Mouse (Mus musculus) adrenal gland, postnatal 25 days (tissue): ENCODE measurements around the gene Aspn. TPM values are rescaled to one million over a fixed set of nuclear protein-coding genes. Genes with fewer than 3 reads are reported as not detected.

Experiments
- DNase-seq: peaks from one replicate; pipeline ENCODE4 v3.0.0; 2021; ENCODE audit warnings: mixed read lengths
- long read RNA-seq: library from polyadenylated mRNA; stranded (forward); transcript quantifications from one replicate; pipeline ENCODE4 v2.0.0, GENCODE M21; 2021
- total RNA-seq: library from RNA; stranded (reverse); gene quantifications from 2 replicates; pipeline ENCODE4 v1.2.3, GENCODE M21; 2021

Gene Aspn
- 2.8 and 3.3 TPM in 2 replicates for total RNA-seq
- long read RNA-seq, transcript Aspn-201 (8 exons, 2,310 nt), result major isoform, 5 of 5 reads
- long read RNA-seq, partial matches to known transcripts, result 0 of 5 reads
- long read RNA-seq, other reads (novel, unspliced or antisense), result 0 of 5 reads

DNA sequence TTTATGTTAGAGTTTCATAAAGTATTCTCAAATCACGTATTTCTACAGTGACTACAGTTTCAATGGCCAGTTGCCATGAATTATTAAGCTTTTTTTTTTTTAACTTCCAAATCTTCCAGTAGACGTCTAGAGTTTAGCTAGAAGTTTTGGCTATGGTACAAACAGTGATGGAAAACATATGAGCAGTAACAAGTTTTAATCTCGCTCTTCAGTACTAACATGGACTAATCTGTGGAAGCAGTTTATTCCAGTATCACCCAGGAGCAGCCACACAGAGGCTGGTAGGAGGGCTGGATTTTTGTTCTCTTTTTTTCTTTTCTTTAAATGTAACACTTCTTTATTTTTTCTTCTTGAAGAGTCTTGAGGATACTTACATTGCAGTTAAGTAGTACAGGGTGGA is at the start of gene Aspn:
Gene Aspn, plus strand, starts transcription at position 165 of the 400 bp plus-strand sequence.
- DNase-seq, result no peak

- DNase-seq, result no peak
These were observed 39.7 kb upstream of the Aspn start, which contains the start of gene Ecm2 for GRCm38 (mm10) chr13:49504510-49504909. Ecm2 (plus strand) TSS chr13:49504810.

DNA sequence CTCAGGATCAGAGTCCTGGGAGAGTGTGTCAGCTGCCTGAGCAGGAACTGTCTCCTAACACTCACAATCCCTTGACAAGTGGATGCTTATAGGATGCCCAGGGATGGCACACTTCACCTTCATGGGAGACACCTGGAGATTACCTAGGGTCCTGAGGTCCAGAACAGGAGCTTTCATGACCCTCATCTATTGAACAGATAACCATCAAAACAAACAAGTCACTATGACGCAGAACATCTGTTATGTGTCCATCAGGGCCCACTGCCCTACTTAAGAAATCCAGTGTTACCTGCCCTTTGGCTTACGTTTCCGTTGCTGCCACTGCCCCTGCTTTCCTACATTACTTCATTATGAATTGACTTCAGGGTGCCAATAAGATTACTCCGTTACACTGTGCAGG is 38.5 kb upstream of the Aspn start:
- DNase-seq, result no peak

DNA sequence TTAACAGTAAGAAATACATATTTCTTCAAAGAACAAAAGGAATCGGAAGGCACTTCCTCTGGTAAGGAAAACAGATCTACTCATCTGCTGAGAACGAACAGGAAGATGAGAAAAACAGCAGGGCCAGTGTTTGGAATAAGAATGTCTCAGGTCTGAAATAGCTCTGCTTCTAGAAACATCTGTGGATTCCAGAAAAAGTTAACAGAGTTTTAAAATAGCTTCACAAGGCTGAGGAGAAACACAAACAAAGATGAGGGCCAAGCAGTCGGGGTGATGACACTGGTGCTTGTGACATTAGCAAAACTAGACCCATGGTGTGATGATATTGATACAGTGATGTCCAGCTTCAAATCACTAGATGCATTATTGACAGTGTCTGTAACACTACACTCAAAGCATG is 37.1 kb upstream of the Aspn start:
- no peak for DNase-seq

DNA sequence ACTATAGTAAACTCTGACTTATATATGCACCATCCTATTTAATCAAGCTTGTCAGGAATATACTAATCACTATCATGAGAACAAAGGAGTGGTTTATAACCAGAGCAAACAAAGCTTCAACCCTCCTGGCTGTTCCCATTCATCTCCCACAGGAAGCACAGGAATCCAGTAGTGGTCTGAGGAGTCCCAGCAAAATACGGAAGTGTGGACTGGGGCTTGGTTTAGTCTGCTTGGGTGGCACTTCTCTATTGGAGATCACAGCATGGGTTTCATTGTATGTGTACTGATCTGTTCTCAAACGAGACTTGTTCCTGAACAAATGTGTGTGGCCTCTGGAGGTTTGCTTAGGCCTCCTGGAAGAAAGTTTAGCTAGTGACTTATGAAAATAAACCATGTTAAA is 25.5 kb upstream of the Aspn start:
- no peak for DNase-seq

GRCm38 (mm10) chr13:49526235-49526634 is 18.0 kb upstream of the Aspn start:
- no peak for DNase-seq

GRCm38 (mm10) chr13:49530636-49531035 is 13.6 kb upstream of the Aspn start:
- no peak for DNase-seq

DNA sequence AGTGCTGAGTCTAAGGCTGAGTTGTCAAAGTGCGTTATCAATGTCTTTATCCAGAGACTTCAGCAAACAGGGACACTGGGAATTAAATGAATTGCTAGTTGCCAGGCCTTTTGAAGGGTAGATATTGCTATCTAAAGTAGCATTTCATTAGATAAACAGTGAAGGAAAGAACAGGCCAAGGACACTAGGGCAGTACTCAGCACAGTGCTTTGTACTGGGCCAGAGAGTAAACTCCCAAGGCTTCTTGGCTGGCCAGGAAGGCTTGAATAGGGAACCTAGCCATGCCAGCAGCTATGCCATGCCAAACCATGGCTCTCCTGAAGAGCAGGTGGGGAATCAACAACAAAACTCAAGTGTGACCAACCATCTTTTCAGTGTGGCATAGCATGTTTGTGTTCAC is 7.3 kb upstream of the Aspn start:
- peak; percentile 12 for DNase-seq

DNA sequence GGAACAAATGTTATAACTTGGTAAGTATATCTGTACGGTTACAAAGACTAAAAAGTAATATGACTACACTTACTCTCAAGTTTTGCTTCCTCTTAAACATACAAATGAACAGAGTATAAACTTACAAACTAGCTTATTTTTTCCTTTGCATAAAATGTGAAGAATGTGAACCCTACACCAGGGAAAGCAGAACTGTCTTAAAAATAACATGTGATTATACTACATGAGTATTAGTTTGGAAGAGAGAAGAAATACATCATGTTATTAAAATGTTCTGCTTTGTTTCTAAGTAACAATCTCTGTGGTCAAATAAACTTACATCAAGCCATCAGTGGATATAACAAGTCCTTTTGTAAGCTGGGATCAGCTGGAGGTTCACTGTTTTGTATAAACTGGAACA is 5.5 kb upstream of the Aspn start:
- no peak for DNase-seq

- no peak for DNase-seq
These were observed 1.4 kb downstream of the Aspn start for GRCm38 (mm10) chr13:49545646-49546045.

GRCm38 (mm10) chr13:49546517-49546916 is 2.3 kb downstream of the Aspn start:
- no peak for DNase-seq

DNA sequence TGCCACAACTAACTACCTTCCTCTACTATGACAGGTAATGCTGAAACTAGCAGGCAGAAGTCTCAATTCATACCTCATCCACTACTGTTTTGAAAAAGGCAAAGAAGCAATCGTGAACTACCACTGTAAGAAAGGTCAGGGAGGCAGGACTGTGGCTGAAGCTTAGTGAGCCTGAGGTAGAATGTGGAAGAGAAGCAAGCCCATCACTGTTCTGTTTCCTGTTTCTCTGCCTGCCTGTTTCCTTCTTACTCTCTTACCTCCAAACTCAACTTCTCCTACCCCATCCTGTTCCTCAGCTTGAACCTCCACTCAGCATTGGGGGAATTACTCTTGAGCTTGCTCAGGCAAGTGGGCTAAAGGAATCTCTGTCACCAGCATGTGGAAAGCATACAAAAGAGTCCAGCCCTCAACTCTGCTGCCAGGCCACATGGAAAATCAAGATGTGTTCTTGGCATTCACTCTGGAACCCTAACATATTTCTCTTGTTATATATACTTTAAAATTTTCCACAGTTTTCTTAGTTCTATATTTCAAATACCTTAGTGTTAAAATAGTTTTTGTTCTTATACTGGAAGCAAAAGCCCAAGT is 3.4 kb downstream of the Aspn start:
- no peak for DNase-seq

GRCm38 (mm10) chr13:49549616-49550015 is 5.4 kb downstream of the Aspn start:
- DNase-seq, result no peak

DNA sequence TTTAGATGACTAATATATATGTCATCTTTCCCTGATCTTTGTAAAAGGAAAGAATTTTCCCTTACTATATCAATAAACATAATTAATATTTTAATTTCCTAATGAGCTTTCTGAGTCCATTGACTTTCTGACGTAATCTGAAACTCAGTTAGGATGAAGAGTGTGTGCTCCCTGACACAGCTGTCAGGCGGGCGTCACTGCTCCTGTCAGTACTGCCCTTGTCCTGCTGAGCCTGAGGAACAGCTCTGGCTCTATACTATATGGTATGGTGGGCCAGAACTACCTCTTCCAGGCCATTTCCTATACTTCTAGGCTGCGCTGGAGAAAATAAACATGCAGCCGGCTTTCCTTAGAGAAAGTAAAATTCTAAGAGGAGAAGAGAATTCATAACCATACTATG is 10.3 kb downstream of the Aspn start:
- DNase-seq, result no peak

DNA sequence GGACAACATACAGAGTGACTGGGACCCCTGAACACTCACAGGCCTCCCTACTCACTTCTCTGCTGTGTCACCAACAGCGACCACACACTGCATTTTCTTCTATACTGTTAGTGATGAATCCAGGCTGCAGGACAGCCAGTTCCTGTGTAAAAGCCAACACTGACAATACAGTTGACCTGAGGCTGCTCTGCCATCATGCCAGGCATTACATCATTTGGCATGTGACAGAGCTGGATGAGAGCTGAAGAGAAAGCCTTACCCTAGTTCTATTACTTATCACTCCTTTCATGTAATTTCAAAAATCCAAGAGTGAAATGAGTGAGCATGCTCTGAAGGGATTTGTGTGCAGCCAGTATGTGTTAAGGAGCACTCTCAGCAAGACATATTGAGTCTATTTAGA is 12.0 kb downstream of the Aspn start:
- no peak for DNase-seq

GRCm38 (mm10) chr13:49556924-49557323 is 12.7 kb downstream of the Aspn start:
- DNase-seq, result no peak

DNA sequence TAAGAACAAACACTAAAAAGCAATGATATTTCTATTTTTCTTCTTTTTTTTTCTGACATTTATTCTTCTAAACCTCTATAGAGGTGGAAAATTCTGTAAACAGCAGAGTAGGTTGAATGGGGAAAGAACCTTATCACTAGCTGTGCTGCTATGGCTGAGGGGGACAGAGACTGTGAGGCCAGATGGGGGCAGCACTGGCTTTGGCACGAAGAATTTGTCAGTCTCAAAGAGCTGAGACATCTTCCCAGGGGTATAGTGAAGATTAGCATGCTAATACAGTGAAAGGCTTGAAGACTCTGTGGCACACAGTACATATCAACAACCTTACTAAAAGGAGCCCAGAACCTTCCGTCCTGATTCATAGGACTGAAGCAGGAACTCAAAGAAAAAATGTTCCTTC is 14.9 kb downstream of the Aspn start:
- peak; percentile 39 for DNase-seq

DNA sequence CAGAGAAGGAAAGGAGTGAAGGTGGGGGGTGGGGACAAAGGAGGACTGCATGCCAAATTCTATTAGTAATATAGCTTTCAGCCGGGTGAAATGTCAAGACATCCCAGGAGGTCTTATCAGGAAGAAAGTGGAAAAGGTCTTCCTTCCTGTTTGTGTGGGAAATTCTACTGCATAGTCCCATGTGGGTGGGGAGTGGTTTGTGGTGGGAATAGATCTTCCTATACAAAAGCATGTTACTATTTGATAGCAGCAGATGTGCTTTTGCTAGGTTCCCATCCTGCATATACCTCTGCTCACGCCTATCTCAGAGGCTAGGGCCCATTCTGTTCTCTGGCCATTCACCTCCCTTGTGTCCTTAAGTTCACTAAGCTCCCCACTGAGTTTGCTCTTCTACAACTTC is 16.6 kb downstream of the Aspn start:
- DNase-seq, result no peak

DNA sequence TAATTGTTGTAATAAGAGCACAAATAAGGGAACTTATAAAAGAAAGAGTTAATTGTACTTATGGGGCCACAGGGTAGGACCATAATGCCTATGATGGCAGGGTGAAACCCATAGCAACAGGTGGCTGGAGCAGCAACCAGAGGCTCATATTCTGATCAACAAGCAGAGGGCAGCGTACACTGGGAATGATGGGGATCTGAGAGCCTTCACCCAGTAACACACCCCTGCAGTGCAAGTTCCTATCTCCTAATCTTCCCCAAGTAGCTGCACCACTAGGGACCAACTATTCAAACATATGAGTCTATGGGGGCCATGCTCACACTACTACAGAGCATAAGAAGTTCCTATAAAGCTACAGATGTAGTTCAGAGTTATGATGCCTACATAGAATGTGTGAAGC is 20.1 kb downstream of the Aspn start:
- DNase-seq, result no peak

GRCm38 (mm10) chr13:49570371-49570770 is 26.1 kb downstream of the Aspn start:
- no peak for DNase-seq

DNA sequence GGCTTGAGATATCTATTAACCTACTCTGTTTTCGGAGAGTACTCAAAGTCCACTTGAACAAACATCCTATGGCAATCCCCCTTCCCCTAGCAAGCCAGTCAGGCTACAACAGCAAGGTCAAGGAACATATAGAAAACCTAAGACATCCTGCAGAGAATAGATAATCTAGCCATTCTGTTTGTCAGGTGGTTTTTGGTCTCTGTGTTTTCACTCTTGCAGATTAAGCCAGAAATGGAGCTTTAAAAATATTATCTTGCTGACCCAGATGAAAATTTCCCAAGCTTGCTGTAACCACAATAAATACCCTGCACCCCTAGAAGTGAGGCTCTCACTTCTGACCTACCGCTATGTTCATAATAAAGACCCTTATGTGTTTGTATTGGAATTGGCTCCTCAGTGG is 27.2 kb downstream of the Aspn start:
- no peak for DNase-seq

DNA sequence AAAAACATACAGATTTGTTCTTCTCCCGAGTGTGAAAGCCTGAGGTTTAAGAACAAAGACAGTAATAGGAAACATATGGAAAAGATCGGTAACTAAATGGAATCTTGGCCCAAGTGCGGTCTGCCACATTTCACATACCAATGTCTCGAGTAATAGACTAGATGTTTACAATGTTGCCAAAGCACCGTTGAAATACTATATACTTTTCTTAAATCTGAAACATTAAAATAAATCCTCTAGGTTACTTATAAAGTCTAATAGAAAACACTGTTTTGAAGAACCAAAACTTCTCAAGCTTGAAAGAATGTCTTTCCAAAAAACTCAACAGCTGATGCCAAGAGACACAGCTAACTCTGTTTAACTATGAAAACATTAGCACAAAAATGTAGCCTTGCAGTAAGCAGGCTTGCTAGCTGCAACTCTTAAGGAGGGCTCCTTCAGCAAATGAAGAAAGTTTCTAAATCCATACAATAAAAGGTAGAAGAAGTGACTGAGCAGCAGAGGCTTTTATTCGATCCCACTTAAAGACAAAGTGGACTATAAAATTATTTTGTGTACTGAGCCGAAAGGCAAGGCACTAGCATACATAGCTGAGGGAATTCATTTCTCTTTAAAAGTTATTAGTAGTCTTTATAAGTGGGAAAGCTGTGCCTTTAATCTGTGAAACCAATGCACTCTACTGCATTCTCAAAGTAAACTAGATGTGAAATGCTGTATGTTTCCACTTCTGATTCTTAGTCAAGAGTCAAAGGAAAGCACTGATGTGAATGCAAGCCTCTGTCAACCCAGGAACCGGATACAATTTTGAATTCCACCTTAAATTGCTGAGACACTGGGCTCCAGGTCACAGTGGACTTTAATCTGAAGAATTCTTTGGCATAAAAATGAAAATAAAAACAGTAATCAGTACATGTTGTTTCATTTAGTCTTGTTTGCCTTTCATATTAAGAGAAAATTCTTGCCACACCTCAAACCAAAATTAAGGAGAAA is 37.6 kb downstream of the Aspn start, which contains the start of gene Omd:
Gene Omd, plus strand, starts transcription at position 922 of the 990 bp plus-strand sequence.
- no peak for DNase-seq

DNA sequence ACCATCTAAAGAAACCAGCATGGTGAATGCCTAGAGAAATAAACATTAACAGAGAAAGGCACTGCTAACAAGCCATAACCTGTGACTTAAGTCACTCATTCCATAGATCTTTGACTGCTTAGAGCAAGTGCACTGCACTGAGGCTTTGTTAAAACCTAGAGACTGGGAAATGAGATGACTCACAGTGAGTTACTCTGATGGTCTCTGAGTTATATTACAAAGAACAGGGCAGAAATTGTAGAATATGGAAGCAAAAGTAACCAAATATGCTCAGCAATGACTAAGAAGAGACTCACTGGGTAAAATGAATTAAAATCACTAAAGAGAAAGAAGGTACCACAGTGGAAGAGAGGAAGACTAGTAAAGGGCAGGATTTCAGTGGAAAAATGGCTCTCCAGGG is 39.6 kb downstream of the Aspn start:
- no peak for DNase-seq
